Mouse (Mus musculus): Measurements from ENCODE around the gene Elf2. TPM values are rescaled to one million over a fixed set of nuclear protein-coding genes. Genes with fewer than 3 reads are reported as not detected.

Gene Elf2
- total RNA-seq, 1 experiment: 26.7 TPM

DNA sequence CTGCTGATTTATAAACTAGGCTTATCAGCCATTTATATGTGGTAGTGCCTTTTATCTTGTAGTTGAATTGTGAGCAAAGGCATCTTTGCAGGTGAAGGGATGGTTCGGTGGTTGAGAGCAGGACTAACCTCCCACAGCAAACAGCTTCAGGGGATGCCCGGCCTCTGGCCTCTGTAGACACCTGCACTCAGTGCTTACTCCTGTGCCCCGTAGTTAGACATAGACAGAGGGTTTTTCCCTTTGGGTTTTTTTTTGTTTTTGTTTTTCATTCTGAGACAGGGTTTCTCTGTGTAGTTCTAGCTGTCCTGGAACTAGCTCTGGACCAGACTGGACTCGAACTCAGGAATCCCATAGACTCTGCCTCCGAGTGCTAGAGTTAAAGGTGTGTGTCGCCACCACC lies 91.9 kb downstream of the Elf2 start:
- in situ Hi-C loops (cut with MboI; ENCODE audit: low sequenced_read_pairs in 2 of 2, unreplicated experiment in 2 of 2): no loop called here
- TF ChIP-seq CHD2 (IDR thresholded peaks at IDR 0.05; ENCODE audit: low read depth, low read length): no peak
- no peak for TF ChIP-seq ZC3H11A (IDR thresholded peaks at IDR 0.05; ENCODE audit: borderline replicate concordance, low read depth, low read length)
- no peak for TF ChIP-seq ZNF384 (IDR thresholded peaks at IDR 0.05; ENCODE audit: low read depth, low read length)
- no peak for TF ChIP-seq HCFC1 (IDR thresholded peaks at IDR 0.05; ENCODE audit: borderline replicate concordance, insufficient read depth, low read length)
- TF ChIP-seq MAFK (IDR thresholded peaks at IDR 0.05; ENCODE audit: insufficient read depth, low read depth, low read length): no peak
- Histone ChIP-seq H3K36me3 (ENCODE audit: control insufficient read depth, insufficient read depth, low read length, poor library complexity, severe bottlenecking) (peaks cover 39% of the 10 kb centered on the region), H3K4me3 (ENCODE audit: insufficient read depth in 1 of 2, low read depth in 1 of 2, low read length in 2 of 2, poor library complexity in 1 of 2, severe bottlenecking in 1 of 2) (no peak overlapping the region), H3K27ac (ENCODE audit: insufficient read depth, low read depth, low read length, poor library complexity, severe bottlenecking) (no peak overlapping the region), H3K4me1 (ENCODE audit: control insufficient read depth in 2 of 2, insufficient read depth in 2 of 2, low read length in 2 of 2, poor library complexity in 1 of 2) (peaks cover 5% of the 10 kb centered on the region in 2 experiments; a peak in 3 of 4 replicates), H3K9me3 (ENCODE audit: control insufficient read depth, insufficient read depth, low read depth, low read length) (no peaks in the 10 kb centered on the region), H3K9ac (ENCODE audit: insufficient read depth, low read depth, low read length, poor library complexity, severe bottlenecking) (no peak overlapping the region)
- DNase-seq (ENCODE audit: low read depth, low spot score): no peak

DNA sequence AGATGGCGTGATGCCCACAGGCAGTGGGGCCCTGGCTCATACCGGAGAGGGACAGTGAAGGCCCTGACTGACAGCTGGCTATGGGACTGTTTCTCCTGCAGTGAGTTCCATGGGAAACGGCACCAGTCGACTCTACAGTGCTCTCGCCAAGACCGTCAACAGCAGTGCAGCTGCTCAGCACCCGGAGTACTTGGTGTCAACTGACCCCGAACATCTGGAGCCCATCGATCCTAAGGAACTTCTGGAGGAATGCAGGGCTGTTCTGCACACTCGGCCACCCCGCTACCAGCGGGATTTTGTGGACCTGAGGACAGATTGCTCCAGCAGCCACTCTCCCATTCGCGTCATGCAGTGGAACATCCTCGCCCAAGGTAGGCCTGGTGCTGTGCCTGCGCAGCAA lies 92.8 kb downstream of the Elf2 start:
- in situ Hi-C loops (cut with MboI; ENCODE audit: low sequenced_read_pairs in 2 of 2, unreplicated experiment in 2 of 2): no loop called here
- H3K4me1 ChIP-seq (ENCODE audit: control insufficient read depth in 2 of 2, insufficient read depth in 2 of 2, low read length in 2 of 2, poor library complexity in 1 of 2): peaks cover 5% of the 10 kb centered on the region in 2 experiments; a peak in 3 of 4 replicates
- no peak overlapping the region for H3K9ac ChIP-seq (ENCODE audit: insufficient read depth, low read depth, low read length, poor library complexity, severe bottlenecking)
- H3K27ac ChIP-seq (ENCODE audit: insufficient read depth, low read depth, low read length, poor library complexity, severe bottlenecking): no peak overlapping the region
- H3K9me3 ChIP-seq (ENCODE audit: control insufficient read depth, insufficient read depth, low read depth, low read length): no peaks in the 10 kb centered on the region
- no peak for DNase-seq (ENCODE audit: low read depth, low spot score)
- H3K36me3 ChIP-seq (ENCODE audit: control insufficient read depth, insufficient read depth, low read length, poor library complexity, severe bottlenecking): peaks cover 33% of the 10 kb centered on the region
- H3K4me3 ChIP-seq (ENCODE audit: insufficient read depth in 1 of 2, low read depth in 1 of 2, low read length in 2 of 2, poor library complexity in 1 of 2, severe bottlenecking in 1 of 2): 0 out of 4 replicates have a peak overlapping the region, but pooled peaks of 1 of the 2 experiments have one; percentile 49
- no peak for TF ChIP-seq ZNF384 (IDR thresholded peaks at IDR 0.05; ENCODE audit: low read depth, low read length)
- no peak for TF ChIP-seq CHD2 (IDR thresholded peaks at IDR 0.05; ENCODE audit: low read depth, low read length)
- TF ChIP-seq HCFC1 (IDR thresholded peaks at IDR 0.05; ENCODE audit: borderline replicate concordance, insufficient read depth, low read length): no peak
- no peak for TF ChIP-seq ZC3H11A (IDR thresholded peaks at IDR 0.05; ENCODE audit: borderline replicate concordance, low read depth, low read length)
- TF ChIP-seq MAFK (IDR thresholded peaks at IDR 0.05; ENCODE audit: insufficient read depth, low read depth, low read length): no peak

- no peaks in the 10 kb centered on the region for H3K9me3 ChIP-seq (ENCODE audit: control insufficient read depth, insufficient read depth, low read depth, low read length)
- H3K9ac ChIP-seq (ENCODE audit: insufficient read depth, low read depth, low read length, poor library complexity, severe bottlenecking): no peak overlapping the region
- in situ Hi-C loops (cut with MboI; ENCODE audit: low sequenced_read_pairs in 2 of 2, unreplicated experiment in 2 of 2): loop anchor here in 1 of 2 experiments (10.0 kb wide), 1 partner anchor 115 kb away; no protein-coding TSS in a partner anchor
- H3K4me3 ChIP-seq (ENCODE audit: insufficient read depth in 1 of 2, low read depth in 1 of 2, low read length in 2 of 2, poor library complexity in 1 of 2, severe bottlenecking in 1 of 2): no peak overlapping the region
- H3K27ac ChIP-seq (ENCODE audit: insufficient read depth, low read depth, low read length, poor library complexity, severe bottlenecking): no peak overlapping the region
- no peak for DNase-seq (ENCODE audit: low read depth, low spot score)
- peaks cover 2% of the 10 kb centered on the region for H3K36me3 ChIP-seq (ENCODE audit: control insufficient read depth, insufficient read depth, low read length, poor library complexity, severe bottlenecking)
- no peak for TF ChIP-seq CHD2 (IDR thresholded peaks at IDR 0.05; ENCODE audit: low read depth, low read length)
- TF ChIP-seq MAFK (IDR thresholded peaks at IDR 0.05; ENCODE audit: insufficient read depth, low read depth, low read length): no peak
- TF ChIP-seq HCFC1 (IDR thresholded peaks at IDR 0.05; ENCODE audit: borderline replicate concordance, insufficient read depth, low read length): no peak
- TF ChIP-seq ZC3H11A (IDR thresholded peaks at IDR 0.05; ENCODE audit: borderline replicate concordance, low read depth, low read length): no peak
- TF ChIP-seq ZNF384 (IDR thresholded peaks at IDR 0.05; ENCODE audit: low read depth, low read length): no peak
- H3K4me1 ChIP-seq (ENCODE audit: control insufficient read depth in 2 of 2, insufficient read depth in 2 of 2, low read length in 2 of 2, poor library complexity in 1 of 2): peaks cover 6 to 7% of the 10 kb centered on the region in 2 experiments; a peak in 3 of 4 replicates
Observed at GRCm38 (mm10) chr3:51239541-51239940, 100.9 kb downstream of the Elf2 start.

- DNase-seq (ENCODE audit: low read depth, low spot score): no peak
- TF ChIP-seq ZNF384 (IDR thresholded peaks at IDR 0.05; ENCODE audit: low read depth, low read length) (no peak), HCFC1 (IDR thresholded peaks at IDR 0.05; ENCODE audit: borderline replicate concordance, insufficient read depth, low read length) (no peak), CHD2 (IDR thresholded peaks at IDR 0.05; ENCODE audit: low read depth, low read length) (no peak), MAFK (IDR thresholded peaks at IDR 0.05; ENCODE audit: insufficient read depth, low read depth, low read length) (no peak), ZC3H11A (IDR thresholded peaks at IDR 0.05; ENCODE audit: borderline replicate concordance, low read depth, low read length) (no peak)
- no peak overlapping the region for H3K27ac ChIP-seq (ENCODE audit: insufficient read depth, low read depth, low read length, poor library complexity, severe bottlenecking)
- no peaks in the 10 kb centered on the region for H3K9me3 ChIP-seq (ENCODE audit: control insufficient read depth, insufficient read depth, low read depth, low read length)
- peaks cover 2% of the 10 kb centered on the region for H3K36me3 ChIP-seq (ENCODE audit: control insufficient read depth, insufficient read depth, low read length, poor library complexity, severe bottlenecking)
- in situ Hi-C loops (cut with MboI; ENCODE audit: low sequenced_read_pairs in 2 of 2, unreplicated experiment in 2 of 2): loop anchor here in 1 of 2 experiments (10.0 kb wide), 1 partner anchor 116 kb away; no protein-coding TSS in a partner anchor
- H3K9ac ChIP-seq (ENCODE audit: insufficient read depth, low read depth, low read length, poor library complexity, severe bottlenecking): no peak overlapping the region
- no peak overlapping the region for H3K4me3 ChIP-seq (ENCODE audit: insufficient read depth in 1 of 2, low read depth in 1 of 2, low read length in 2 of 2, poor library complexity in 1 of 2, severe bottlenecking in 1 of 2)
- H3K4me1 ChIP-seq (ENCODE audit: control insufficient read depth in 2 of 2, insufficient read depth in 2 of 2, low read length in 2 of 2, poor library complexity in 1 of 2): peaks cover 7% of the 10 kb centered on the region in 2 experiments; a peak in 3 of 4 replicates
Observed at GRCm38 (mm10) chr3:51238515-51238914, 101.9 kb downstream of the Elf2 start.

All from ES-E14 (cell line).